Mouse (Mus musculus): ENCODE data around the gene Zbtb12. TPM values are rescaled to one million over a fixed set of nuclear protein-coding genes. Genes with fewer than 3 reads are reported as not detected.

Gene Zbtb12
- polyA plus RNA-seq, 1 experiment: 12.3 TPM

DNA sequence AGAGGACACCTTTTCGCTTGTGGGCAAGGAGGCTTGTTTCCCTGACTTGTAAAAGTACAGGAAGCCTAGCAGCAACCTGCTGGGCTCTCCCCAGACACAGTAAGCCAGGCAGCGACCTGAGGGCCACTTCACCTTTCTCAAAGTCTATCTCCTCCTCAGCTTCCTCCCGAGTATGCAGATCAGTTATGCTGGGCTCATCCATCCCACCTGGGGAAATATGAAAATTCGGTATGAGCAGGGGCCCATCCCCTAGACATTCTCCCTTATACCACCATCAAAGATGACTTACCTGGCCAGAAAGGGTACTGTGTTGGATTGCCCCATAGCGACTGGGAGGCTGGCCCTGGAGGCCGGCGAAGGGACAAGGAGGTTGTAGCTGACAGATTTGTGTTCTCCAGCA is 31.7 kb upstream of the Zbtb12 start:
- no peak for TF ChIP-seq CTCF (IDR thresholded peaks at IDR 0.05; ENCODE audit: insufficient read depth, low read length)
- TF ChIP-seq POLR2A (IDR thresholded peaks at IDR 0.05; ENCODE audit: borderline replicate concordance, extremely low read depth, low read depth, low read length): no peak
- 92% methylated on average over 7 of the region's 7 CpGs for WGBS
- H3K4me3 ChIP-seq (replicated peaks; ENCODE audit: extremely low read depth, low read depth, low read length): no peak overlapping the region
- H3K4me1 ChIP-seq (ENCODE audit: control insufficient read depth, insufficient read depth, low read length): 0 out of 2 replicates have a peak, but pooled peaks cover 3% of the 10 kb centered on the region
- DNase-seq: no peak

DNA sequence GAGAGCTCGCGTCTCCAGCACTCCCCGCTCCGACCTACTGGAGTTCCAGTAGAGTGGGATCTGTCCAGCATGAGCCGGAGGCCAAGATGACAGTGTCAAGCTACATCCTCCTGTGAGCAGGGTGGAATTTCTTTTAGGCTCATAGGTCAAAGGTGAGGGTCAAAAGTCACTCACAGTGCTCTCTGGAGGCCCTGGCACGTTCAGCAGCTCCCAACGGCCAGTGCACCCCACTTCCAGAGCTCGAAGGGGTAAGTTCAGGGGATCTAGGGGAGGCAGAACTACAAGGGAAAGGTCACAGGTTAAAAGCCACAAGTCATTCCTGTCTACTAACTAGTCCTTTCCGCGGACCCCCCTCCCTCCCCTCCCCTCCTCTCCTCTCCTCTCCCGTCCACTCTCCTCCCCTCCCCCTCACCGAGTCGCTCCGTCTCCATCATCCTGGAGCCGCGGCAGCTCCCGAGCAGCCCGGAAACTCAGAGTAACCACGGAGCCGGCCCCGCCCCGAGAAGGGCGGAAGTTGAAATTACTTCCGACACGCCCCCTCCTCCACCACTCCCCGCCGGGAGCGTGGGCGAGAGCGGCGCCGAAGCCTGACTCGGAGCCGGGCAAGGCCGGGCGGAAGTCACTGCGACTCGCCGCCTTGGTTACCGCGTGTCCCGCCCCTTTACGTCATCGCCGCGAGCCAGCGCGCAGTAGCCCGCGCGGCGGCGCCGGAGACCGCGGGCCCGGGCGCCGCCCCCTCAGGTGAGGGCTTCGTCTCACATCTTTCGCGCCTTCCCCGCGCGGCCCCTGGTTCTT is 29.4 kb upstream of the Zbtb12 start, which contains the start of the genes Skiv2l and Nelfe:
Skiv2l (minus strand) TSS at position 489 of the 795 bp plus-strand sequence.
Nelfe (plus strand) TSS at position 670 of the 795 bp plus-strand sequence.
- 0 out of 2 replicates have a peak, but pooled peaks cover 3% of the 10 kb centered on the region for H3K4me1 ChIP-seq (ENCODE audit: control insufficient read depth, insufficient read depth, low read length)
- DNase-seq: peak; percentile 98
- H3K4me3 ChIP-seq (replicated peaks; ENCODE audit: extremely low read depth, low read depth, low read length): peak within 1 kb of the TSS; percentile 78
- under 1% methylated on average over 65 of the region's 65 CpGs for WGBS
- TF ChIP-seq POLR2A (IDR thresholded peaks at IDR 0.05; ENCODE audit: borderline replicate concordance, extremely low read depth, low read depth, low read length): peak; percentile 15; the same call in 1 of the 2 replicates
- no peak for TF ChIP-seq CTCF (IDR thresholded peaks at IDR 0.05; ENCODE audit: insufficient read depth, low read length)

DNA sequence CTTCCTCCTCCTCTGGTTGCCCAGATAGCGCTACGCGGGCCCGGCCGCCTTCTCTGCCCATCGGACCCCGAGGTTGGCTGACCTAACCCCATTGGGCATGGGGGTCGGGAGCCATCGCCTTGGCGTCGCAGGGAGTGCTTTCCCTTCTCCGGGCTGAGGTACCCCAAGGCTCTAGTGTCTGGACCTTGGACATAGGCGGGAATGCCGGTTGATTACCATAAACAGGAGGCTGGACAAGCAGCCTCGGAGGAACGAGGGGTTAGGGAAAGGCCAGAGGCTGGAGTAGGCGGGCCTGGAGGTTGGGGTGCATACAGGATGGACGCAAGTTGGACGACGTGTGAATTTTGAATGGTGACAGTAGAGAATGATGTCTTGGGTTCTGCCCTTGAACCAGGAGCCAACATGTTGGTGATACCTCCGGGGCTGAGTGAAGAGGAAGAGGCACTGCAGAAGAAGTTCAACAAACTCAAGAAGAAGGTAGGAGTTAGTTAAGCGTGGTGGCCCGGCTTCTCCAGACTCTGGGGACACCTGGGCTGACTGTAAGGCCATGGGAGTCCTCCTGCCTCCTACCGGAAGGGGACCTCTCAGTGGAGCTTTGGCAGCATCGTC is 28.7 kb upstream of the Zbtb12 start:
- Histone ChIP-seq H3K4me3 (replicated peaks; ENCODE audit: extremely low read depth, low read depth, low read length) (peak overlapping the region; percentile 72), H3K4me1 (ENCODE audit: control insufficient read depth, insufficient read depth, low read length) (0 out of 2 replicates have a peak, but pooled peaks cover 3% of the 10 kb centered on the region)
- TF ChIP-seq POLR2A (IDR thresholded peaks at IDR 0.05; ENCODE audit: borderline replicate concordance, extremely low read depth, low read depth, low read length): no peak
- no peak for TF ChIP-seq CTCF (IDR thresholded peaks at IDR 0.05; ENCODE audit: insufficient read depth, low read length)
- no peak for DNase-seq
- 1% methylated on average over 25 of the region's 25 CpGs for WGBS

DNA sequence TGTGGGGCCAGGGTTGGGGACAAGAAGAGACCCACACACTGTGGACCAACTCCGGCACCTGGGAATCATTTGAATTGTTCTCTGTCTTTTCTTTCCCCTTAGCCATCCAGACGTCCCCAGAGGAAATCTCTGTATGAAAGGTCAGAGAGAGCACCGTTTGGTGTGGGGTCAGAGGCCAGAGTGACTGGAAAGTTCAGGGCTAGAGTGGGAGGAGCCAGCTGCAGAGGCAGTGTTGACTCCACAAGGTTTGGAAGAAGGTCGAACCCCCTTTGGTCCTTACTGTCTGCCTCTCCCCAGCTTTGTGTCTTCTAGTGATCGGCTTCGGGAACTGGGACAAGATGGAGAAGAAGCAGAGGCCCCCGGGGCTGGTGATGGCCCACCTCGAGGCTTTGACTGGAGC is 25.8 kb upstream of the Zbtb12 start:
- no peak for TF ChIP-seq POLR2A (IDR thresholded peaks at IDR 0.05; ENCODE audit: borderline replicate concordance, extremely low read depth, low read depth, low read length)
- TF ChIP-seq CTCF (IDR thresholded peaks at IDR 0.05; ENCODE audit: insufficient read depth, low read length): no peak
- WGBS: 78% methylated on average over 8 of the region's 8 CpGs
- H3K4me3 ChIP-seq (replicated peaks; ENCODE audit: extremely low read depth, low read depth, low read length): no peak overlapping the region

DNA sequence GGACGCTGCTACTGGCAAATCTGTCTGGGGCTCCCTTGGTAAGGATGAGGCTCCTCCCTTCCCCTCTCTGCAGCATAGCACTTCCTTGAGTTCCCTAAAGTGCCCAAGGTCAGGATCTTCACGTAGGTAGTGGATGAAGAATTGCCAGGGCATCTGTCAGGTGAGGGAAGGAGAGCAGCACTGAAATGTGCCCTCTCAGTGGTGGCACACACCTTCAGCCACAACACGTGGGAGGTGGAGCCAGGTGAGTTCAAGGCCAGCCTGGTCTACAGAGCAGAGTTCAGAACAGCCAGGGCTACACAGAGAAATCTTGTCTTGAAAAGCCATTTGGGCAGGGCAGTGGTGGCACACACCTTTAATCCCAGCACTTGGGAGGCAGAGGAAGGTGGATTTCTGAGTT is 24.5 kb upstream of the Zbtb12 start:
- 63% methylated on average over 3 of the region's 3 CpGs for WGBS
- DNase-seq: no peak
- Histone ChIP-seq H3K4me1 (ENCODE audit: control insufficient read depth, insufficient read depth, low read length) (no peaks in the 10 kb centered on the region), H3K4me3 (replicated peaks; ENCODE audit: extremely low read depth, low read depth, low read length) (no peak overlapping the region)
- TF ChIP-seq POLR2A (IDR thresholded peaks at IDR 0.05; ENCODE audit: borderline replicate concordance, extremely low read depth, low read depth, low read length): no peak
- TF ChIP-seq CTCF (IDR thresholded peaks at IDR 0.05; ENCODE audit: insufficient read depth, low read length): no peak

More for the DNA sequence above, 25.8 kb upstream of the Zbtb12 start:
- H3K4me1 ChIP-seq (ENCODE audit: control insufficient read depth, insufficient read depth, low read length): 0 out of 2 replicates have a peak, but pooled peaks cover 3% of the 10 kb centered on the region
- no peak for DNase-seq

DNA sequence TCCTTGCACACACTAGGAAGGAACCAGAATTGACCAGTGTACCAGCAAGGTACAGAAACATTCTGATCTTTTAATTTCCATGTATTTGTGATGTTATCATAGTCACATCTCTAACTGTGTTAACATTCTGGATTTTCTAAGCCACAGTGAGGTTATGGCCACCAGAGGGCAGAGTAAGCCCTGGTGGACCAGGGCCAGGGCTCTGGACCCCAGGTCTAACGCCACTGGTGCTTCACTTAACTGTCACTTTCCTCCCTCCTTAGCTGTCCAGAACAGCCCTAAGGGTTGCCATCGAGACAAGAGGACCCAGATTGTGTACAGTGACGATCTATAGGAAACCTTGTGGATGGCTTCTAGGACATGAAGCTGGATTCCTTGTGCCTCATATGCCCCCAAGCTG is 23.5 kb upstream of the Zbtb12 start:
- TF ChIP-seq POLR2A (IDR thresholded peaks at IDR 0.05; ENCODE audit: borderline replicate concordance, extremely low read depth, low read depth, low read length): no peak
- TF ChIP-seq CTCF (IDR thresholded peaks at IDR 0.05; ENCODE audit: insufficient read depth, low read length): peak; percentile 81
- 37% methylated on average over 3 of the region's 3 CpGs for WGBS
- peak; percentile 49 for DNase-seq
- Histone ChIP-seq H3K4me3 (replicated peaks; ENCODE audit: extremely low read depth, low read depth, low read length) (no peak overlapping the region), H3K4me1 (ENCODE audit: control insufficient read depth, insufficient read depth, low read length) (no peaks in the 10 kb centered on the region)

DNA sequence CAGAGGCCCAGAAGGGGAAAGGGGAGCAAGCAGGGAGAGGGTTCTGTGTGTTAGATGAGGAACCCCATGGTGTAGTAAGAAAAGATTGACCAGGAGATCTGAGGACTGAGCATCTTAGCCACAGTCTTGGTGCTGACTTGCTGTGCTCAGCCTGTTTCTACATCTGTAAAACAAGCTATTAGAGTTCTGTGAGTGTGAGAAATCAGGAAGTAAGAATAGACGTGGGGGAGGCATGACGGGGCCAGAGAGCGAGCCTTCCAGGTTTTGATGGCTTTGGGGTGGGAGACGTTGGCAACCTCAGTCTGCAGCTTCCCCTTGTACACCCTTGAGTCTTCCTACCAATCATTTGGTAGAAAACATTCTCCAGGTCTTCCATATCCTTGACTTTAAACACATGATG is 20.6 kb upstream of the Zbtb12 start:
- H3K4me1 ChIP-seq (ENCODE audit: control insufficient read depth, insufficient read depth, low read length): no peaks in the 10 kb centered on the region
- no peak for DNase-seq
- no peak overlapping the region for H3K4me3 ChIP-seq (replicated peaks; ENCODE audit: extremely low read depth, low read depth, low read length)
- WGBS: 68% methylated on average over 4 of the region's 4 CpGs
- no peak for TF ChIP-seq CTCF (IDR thresholded peaks at IDR 0.05; ENCODE audit: insufficient read depth, low read length)
- no peak for TF ChIP-seq POLR2A (IDR thresholded peaks at IDR 0.05; ENCODE audit: borderline replicate concordance, extremely low read depth, low read depth, low read length)

DNA sequence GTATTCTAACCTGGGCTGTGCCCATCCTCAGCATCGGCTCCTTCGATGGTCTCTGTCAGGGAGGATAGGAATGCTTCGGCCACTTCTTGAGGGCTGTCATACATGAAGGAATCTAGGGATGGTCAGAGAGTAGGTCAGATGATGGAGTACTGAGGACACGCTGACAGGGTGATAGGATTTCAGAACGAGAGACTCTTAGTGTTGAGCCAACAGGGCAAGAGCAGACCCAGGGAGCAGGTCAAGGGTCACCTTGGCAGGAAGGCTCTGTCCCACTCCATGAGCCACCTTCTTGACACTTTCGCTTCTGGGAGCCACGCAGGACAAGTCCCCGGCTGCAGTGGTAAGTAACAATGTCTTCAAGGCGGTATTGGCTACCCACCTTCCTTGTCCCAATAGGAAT is 18.8 kb upstream of the Zbtb12 start:
- no peak for DNase-seq
- TF ChIP-seq CTCF (IDR thresholded peaks at IDR 0.05; ENCODE audit: insufficient read depth, low read length): no peak
- TF ChIP-seq POLR2A (IDR thresholded peaks at IDR 0.05; ENCODE audit: borderline replicate concordance, extremely low read depth, low read depth, low read length): no peak
- H3K4me3 ChIP-seq (replicated peaks; ENCODE audit: extremely low read depth, low read depth, low read length): no peak overlapping the region
- H3K4me1 ChIP-seq (ENCODE audit: control insufficient read depth, insufficient read depth, low read length): no peaks in the 10 kb centered on the region
- 80% methylated on average over 9 of the region's 9 CpGs for WGBS

DNA sequence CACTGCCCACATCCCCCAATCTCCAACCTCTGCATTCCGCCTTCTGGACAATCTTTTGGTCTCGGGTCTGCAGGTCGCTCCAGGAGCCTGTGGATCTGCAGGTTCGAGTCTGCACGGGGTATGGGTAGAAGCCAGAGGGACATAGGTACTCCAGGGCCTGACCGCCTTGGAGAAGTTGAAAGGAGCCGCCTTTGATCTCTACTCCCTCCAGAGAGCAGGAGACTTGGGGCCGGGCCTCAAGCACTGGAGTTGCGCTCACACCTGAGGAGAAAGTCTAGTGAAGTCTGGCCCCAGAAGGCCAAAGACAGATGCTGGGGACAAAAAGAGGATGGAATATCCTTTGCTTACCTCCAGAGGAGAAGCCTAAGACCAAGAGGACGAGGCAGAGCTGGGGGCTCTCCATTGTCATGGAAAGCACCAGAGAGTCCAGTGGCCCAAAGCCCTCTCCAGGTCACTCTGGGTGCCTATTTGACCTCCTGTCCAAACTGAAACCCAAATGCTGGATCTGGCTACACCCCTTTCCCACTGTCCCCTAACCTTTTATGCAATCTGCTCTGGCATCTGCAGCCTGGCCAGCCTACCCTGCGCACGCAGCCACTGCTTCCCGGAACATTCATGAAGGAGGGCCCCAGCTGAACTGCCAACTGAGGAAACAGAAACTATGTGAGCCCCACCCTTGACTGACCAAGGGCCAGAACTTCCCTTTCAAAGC is 17.4 kb upstream of the Zbtb12 start:
- H3K4me3 ChIP-seq (replicated peaks; ENCODE audit: extremely low read depth, low read depth, low read length): no peak overlapping the region
- 53% methylated on average over 13 of the region's 13 CpGs for WGBS
- DNase-seq: no peak
- H3K4me1 ChIP-seq (ENCODE audit: control insufficient read depth, insufficient read depth, low read length): no peaks in the 10 kb centered on the region
- TF ChIP-seq CTCF (IDR thresholded peaks at IDR 0.05; ENCODE audit: insufficient read depth, low read length) (no peak), POLR2A (IDR thresholded peaks at IDR 0.05; ENCODE audit: borderline replicate concordance, extremely low read depth, low read depth, low read length) (no peak)
